Mouse (Mus musculus): ENCODE measurements at regions not wholly inside any gene's neighbourhood (a gene's known extent, or its start where the extent isn't known, plus 50 kb on each side); places are given as distances from the start of the nearest gene placed in this dataset.

- Histone ChIP-seq H3K9me3 (ENCODE audit: control insufficient read depth, low read length) (no peaks in the 10 kb centered on the region), H3K4me2 (ENCODE audit: low read depth, low read length, severe bottlenecking) (peak overlapping the region; percentile 59), H3K27me3 (ENCODE audit: control insufficient read depth, insufficient read depth, low read length) (no peaks in the 10 kb centered on the region; the same call in 1 of the 2 replicates), H3K4me1 (replicated peaks; ENCODE audit: control insufficient read depth, insufficient read depth, low read length) (no peaks in the 10 kb centered on the region), H3K27ac (ENCODE audit: low read depth, low read length) (peak overlapping the region; percentile 32; the same call in 1 of the 2 replicates), H3K36me3 (ENCODE audit: control insufficient read depth, insufficient read depth, low read length) (no peaks in the 10 kb centered on the region), H3K9ac (ENCODE audit: low read length) (peak overlapping the region; percentile 57), H3K4me3 (ENCODE audit: low read depth, low read length) (peak overlapping the region; percentile 48)
- WGBS = under 1% methylated on average over 58 of the region's 58 CpGs
- DNase-seq (ENCODE audit: low spot score) = peak; percentile 100
- ATAC-seq (replicated peaks; ENCODE audit: low FRiP score) = peak; percentile 98
These were observed 52.3 kb upstream of the Wnt7b start for GRCm38 (mm10) chr15:85634322-85635141.

GRCm38 (mm10) chr15:85635425-85635824, 53.2 kb upstream of the Wnt7b start:
- Histone ChIP-seq H3K27ac (ENCODE audit: low read depth, low read length) (no peak overlapping the region), H3K9me3 (ENCODE audit: control insufficient read depth, low read length) (no peaks in the 10 kb centered on the region), H3K4me3 (ENCODE audit: low read depth, low read length) (peak overlapping the region; percentile 48; the same call in 1 of the 2 replicates), H3K4me2 (ENCODE audit: low read depth, low read length, severe bottlenecking) (no peak overlapping the region; the same call in 1 of the 2 replicates), H3K9ac (ENCODE audit: low read length) (no peak overlapping the region), H3K4me1 (replicated peaks; ENCODE audit: control insufficient read depth, insufficient read depth, low read length) (no peaks in the 10 kb centered on the region), H3K36me3 (ENCODE audit: control insufficient read depth, insufficient read depth, low read length) (no peaks in the 10 kb centered on the region), H3K27me3 (ENCODE audit: control insufficient read depth, insufficient read depth, low read length) (no peaks in the 10 kb centered on the region; the same call in 1 of the 2 replicates)
- no peak for ATAC-seq (replicated peaks; ENCODE audit: low FRiP score)
- WGBS = 96% methylated on average over 6 of the region's 6 CpGs
- no peak for DNase-seq (ENCODE audit: low spot score)

- Histone ChIP-seq H3K4me3 (ENCODE audit: low read depth, low read length) (no peak overlapping the region), H3K9ac (ENCODE audit: low read length) (no peak overlapping the region), H3K4me1 (replicated peaks; ENCODE audit: control insufficient read depth, insufficient read depth, low read length) (no peaks in the 10 kb centered on the region), H3K27ac (ENCODE audit: low read depth, low read length) (no peak overlapping the region), H3K9me3 (ENCODE audit: control insufficient read depth, low read length) (no peaks in the 10 kb centered on the region), H3K36me3 (ENCODE audit: control insufficient read depth, insufficient read depth, low read length) (no peaks in the 10 kb centered on the region), H3K4me2 (ENCODE audit: low read depth, low read length, severe bottlenecking) (no peak overlapping the region), H3K27me3 (ENCODE audit: control insufficient read depth, insufficient read depth, low read length) (peaks cover 13% of the 10 kb centered on the region)
- ATAC-seq (replicated peaks; ENCODE audit: low FRiP score) (no peak), DNase-seq (ENCODE audit: low spot score) (no peak)
- 78% methylated on average over 2 of the region's 2 CpGs for whole genome bisulfite sequencing
These were observed 57.3 kb upstream of the Wnt7b start for GRCm38 (mm10) chr15:85639566-85639965.

GRCm38 (mm10) chr15:85641120-85642080, 59.1 kb upstream of the Wnt7b start:
- H3K36me3 ChIP-seq (ENCODE audit: control insufficient read depth, insufficient read depth, low read length) = no peaks in the 10 kb centered on the region
- peaks cover 9% of the 10 kb centered on the region; the same call in 1 of the 2 replicates for H3K4me1 ChIP-seq (replicated peaks; ENCODE audit: control insufficient read depth, insufficient read depth, low read length)
- no peak for DNase-seq (ENCODE audit: low spot score)
- no peak overlapping the region for H3K9ac ChIP-seq (ENCODE audit: low read length)
- ATAC-seq (replicated peaks; ENCODE audit: low FRiP score) = no peak
- H3K4me3 ChIP-seq (ENCODE audit: low read depth, low read length) = no peak overlapping the region
- no peak overlapping the region for H3K4me2 ChIP-seq (ENCODE audit: low read depth, low read length, severe bottlenecking)
- WGBS = 80% methylated on average over 15 of the region's 15 CpGs
- no peaks in the 10 kb centered on the region for H3K9me3 ChIP-seq (ENCODE audit: control insufficient read depth, low read length)
- H3K27me3 ChIP-seq (ENCODE audit: control insufficient read depth, insufficient read depth, low read length) = peaks cover 28% of the 10 kb centered on the region
- H3K27ac ChIP-seq (ENCODE audit: low read depth, low read length) = no peak overlapping the region

- WGBS = 54% methylated on average over 8 of the region's 8 CpGs
- H3K27me3 ChIP-seq (ENCODE audit: control insufficient read depth, insufficient read depth, low read length) = peaks cover 52% of the 10 kb centered on the region
- H3K4me1 ChIP-seq (replicated peaks; ENCODE audit: control insufficient read depth, insufficient read depth, low read length) = peaks cover 10% of the 10 kb centered on the region; the same call in 1 of the 2 replicates
- H3K4me3 ChIP-seq (ENCODE audit: low read depth, low read length) = no peak overlapping the region
- no peak overlapping the region; the same call in 1 of the 2 replicates for H3K4me2 ChIP-seq (ENCODE audit: low read depth, low read length, severe bottlenecking)
- no peaks in the 10 kb centered on the region for H3K9me3 ChIP-seq (ENCODE audit: control insufficient read depth, low read length)
- H3K9ac ChIP-seq (ENCODE audit: low read length) = no peak overlapping the region; the same call in 1 of the 2 replicates
- no peak for ATAC-seq (replicated peaks; ENCODE audit: low FRiP score)
- H3K27ac ChIP-seq (ENCODE audit: low read depth, low read length) = no peak overlapping the region
- no peak for DNase-seq (ENCODE audit: low spot score)
- no peaks in the 10 kb centered on the region for H3K36me3 ChIP-seq (ENCODE audit: control insufficient read depth, insufficient read depth, low read length)
These were observed 63.1 kb upstream of the Wnt7b start for GRCm38 (mm10) chr15:85645396-85645795.

GRCm38 (mm10) chr15:85645971-85646638, 63.8 kb upstream of the Wnt7b start:
- peak overlapping the region; percentile 24 for H3K4me3 ChIP-seq (ENCODE audit: low read depth, low read length)
- WGBS = 2% methylated on average over 33 of the region's 33 CpGs
- peak; percentile 55; the same call in 1 of the 2 replicates for ATAC-seq (replicated peaks; ENCODE audit: low FRiP score)
- peaks cover 10% of the 10 kb centered on the region; the same call in 1 of the 2 replicates for H3K4me1 ChIP-seq (replicated peaks; ENCODE audit: control insufficient read depth, insufficient read depth, low read length)
- DNase-seq (ENCODE audit: low spot score) = peak; percentile 70
- H3K27ac ChIP-seq (ENCODE audit: low read depth, low read length) = peak overlapping the region; percentile 18; the same call in 1 of the 2 replicates
- H3K9me3 ChIP-seq (ENCODE audit: control insufficient read depth, low read length) = no peaks in the 10 kb centered on the region
- peaks cover 58% of the 10 kb centered on the region for H3K27me3 ChIP-seq (ENCODE audit: control insufficient read depth, insufficient read depth, low read length)
- peak overlapping the region; percentile 60 for H3K4me2 ChIP-seq (ENCODE audit: low read depth, low read length, severe bottlenecking)
- no peaks in the 10 kb centered on the region for H3K36me3 ChIP-seq (ENCODE audit: control insufficient read depth, insufficient read depth, low read length)
- H3K9ac ChIP-seq (ENCODE audit: low read length) = peak overlapping the region; percentile 62

GRCm38 (mm10) chr15:85646639-85647277, 64.5 kb upstream of the Wnt7b start:
- no peak overlapping the region for H3K27ac ChIP-seq (ENCODE audit: low read depth, low read length)
- peak; percentile 33; the same call in 1 of the 2 replicates for ATAC-seq (replicated peaks; ENCODE audit: low FRiP score)

More at GRCm38 (mm10) chr15:85646639-85647277, 64.5 kb upstream of the Wnt7b start:
- H3K27me3 ChIP-seq (ENCODE audit: control insufficient read depth, insufficient read depth, low read length) = peaks cover 58% of the 10 kb centered on the region
- no peaks in the 10 kb centered on the region for H3K36me3 ChIP-seq (ENCODE audit: control insufficient read depth, insufficient read depth, low read length)
- H3K9me3 ChIP-seq (ENCODE audit: control insufficient read depth, low read length) = no peaks in the 10 kb centered on the region
- H3K9ac ChIP-seq (ENCODE audit: low read length) = no peak overlapping the region
- no peak for DNase-seq (ENCODE audit: low spot score)
- WGBS = 27% methylated on average over 9 of the region's 10 CpGs
- peak overlapping the region; percentile 60 for H3K4me2 ChIP-seq (ENCODE audit: low read depth, low read length, severe bottlenecking)
- peaks cover 10% of the 10 kb centered on the region; the same call in 1 of the 2 replicates for H3K4me1 ChIP-seq (replicated peaks; ENCODE audit: control insufficient read depth, insufficient read depth, low read length)
- no peak overlapping the region; the same call in 1 of the 2 replicates for H3K4me3 ChIP-seq (ENCODE audit: low read depth, low read length)
